Mouse (Mus musculus) 416B (cell line): ENCODE results near the gene Spata20.

Source experiments
- DNase-seq: peaks from one replicate; pipeline ENCODE4 v3.0.0; 2011; ENCODE audit warnings: low read depth

Spata20 gene

DNA sequence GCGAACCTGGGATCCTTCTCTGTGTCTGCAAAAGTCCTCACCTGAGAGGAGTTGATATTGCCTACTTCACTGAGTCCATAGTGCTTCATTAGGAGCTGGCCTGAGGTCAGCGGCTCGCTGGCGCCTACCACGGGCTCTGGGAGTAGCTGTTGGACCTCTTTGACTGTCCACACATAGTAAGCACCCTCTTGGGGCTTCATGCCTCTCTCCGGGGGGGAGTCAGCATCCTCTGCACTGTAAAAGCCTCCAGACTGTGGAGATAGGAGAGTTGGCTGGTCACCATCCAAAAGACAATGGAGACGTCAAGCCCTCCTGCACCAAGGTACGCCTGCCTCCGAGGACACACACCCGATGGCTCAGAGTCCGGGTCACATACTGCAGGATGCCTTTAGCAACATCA, 3.2 kb downstream of the Spata20 start:
- DNase-seq, result no peak

- no peak for DNase-seq
Measured at GRCm38 (mm10) chr11:94481963-94482362, 4.0 kb downstream of the Spata20 start.

DNA sequence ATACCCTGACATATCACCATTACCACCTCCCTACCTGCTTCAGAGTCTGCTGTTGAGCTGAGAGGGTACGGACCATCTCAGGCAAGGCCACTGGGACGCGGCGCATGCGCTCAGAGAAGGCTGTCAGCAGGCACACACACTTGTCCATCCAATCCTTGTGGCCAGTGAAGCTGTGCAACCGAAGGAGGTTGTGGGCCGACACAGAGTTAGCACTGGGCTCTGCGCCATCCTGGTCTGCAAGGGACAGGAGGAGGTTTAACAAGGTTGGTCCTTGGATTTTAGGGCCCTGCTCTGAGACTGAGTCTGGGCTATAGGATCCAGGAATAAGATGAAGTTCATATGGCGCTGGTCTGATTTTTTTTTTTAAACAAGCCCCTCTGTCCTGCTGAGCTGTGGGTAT, 5.6 kb downstream of the Spata20 start:
- DNase-seq, result no peak

- no peak for DNase-seq
Measured at GRCm38 (mm10) chr11:94477651-94478050, 8.3 kb downstream of the Spata20 start.

GRCm38 (mm10) chr11:94475722-94476121, 10.3 kb downstream of the Spata20 start:
- no peak for DNase-seq

- no peak for DNase-seq
Measured at GRCm38 (mm10) chr11:94474544-94474910, 11.5 kb downstream of the Spata20 start.

DNA sequence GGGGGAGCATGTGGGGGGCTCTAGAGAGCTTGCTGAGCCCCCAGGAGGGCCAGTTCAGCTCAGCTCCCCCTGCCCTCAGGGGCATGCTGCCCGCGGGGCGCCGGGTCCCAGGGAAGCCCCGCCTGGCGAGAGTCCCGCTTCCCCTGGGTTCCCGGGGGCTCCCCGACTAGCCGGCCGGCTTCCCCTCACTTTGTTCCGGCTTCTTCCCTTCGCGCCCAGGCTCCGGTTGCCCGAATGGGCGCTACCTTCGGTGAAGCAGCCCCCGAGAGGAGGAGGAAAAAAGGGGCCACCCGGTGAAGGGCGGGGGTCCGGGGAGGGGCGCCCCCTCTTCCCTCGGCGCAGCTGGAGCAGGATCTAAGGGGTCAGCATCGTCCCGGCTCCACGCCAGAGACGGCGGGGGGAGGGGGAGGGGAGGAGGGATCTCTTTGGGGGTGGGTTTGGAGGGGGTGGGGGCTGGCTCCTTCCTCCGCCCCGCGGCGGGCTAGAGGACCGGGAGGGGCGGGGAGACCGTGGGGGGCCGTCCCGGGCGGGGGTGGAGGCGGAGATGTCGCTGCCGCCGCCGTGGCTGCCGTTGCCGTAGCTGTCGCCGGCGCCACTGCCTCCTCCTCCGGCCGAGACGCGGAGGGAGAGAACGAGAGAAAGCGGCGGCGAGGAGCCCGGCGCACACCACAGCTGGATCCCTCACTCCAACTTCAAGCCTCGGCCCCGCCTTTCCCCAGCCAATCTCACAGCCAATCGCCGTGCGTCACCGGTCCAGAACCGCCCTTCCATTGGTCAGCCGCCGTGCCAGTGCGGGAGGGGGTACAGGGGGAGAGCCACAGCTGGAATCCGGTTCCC, 12.1 kb downstream of the Spata20 start, which contains the start of gene Cacna1g:
Cacna1g (minus strand) TSS at position 492 of the 837 bp plus-strand sequence.
- no peak for DNase-seq

DNA sequence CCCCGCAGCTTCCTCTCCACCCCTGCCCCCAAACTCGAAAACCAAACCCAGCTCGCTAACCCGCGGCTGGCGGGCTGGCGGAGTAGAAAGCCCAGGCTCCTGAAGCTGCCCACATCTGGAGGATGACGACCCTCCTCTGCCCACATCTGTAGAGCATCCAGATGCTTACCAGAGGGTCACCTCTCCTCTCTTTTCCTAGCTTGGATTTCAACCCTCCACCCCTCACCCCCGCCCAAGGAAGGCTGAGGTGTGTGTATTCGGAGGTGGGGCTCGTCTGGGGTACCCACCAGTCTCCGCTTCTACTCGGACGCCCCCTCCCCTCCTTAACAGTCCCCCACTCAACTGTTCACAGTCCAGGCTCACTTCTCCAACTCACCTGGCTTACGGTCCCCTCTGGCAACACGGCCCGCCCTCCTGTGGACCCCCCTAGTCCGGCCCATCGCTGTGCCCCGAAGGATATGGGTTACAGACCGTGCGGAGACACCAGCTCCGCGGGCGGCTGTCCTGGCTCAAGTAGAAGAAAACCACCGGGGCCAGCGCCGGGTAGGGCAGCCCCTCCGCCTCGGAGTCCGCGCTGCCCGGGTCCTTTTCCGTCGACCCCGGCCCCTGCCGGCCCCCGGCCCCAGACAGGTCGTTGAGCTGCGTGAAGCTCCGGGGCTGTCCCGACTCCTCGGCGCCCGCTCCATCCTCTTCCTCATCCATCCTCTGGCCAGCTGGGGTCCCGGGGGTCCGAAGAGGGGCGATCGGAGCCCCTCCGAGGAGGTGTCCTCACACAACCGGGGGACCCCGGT, 12.9 kb downstream of the Spata20 start:
- no peak for DNase-seq

- DNase-seq, result no peak
Measured at GRCm38 (mm10) chr11:94472585-94472915, 13.4 kb downstream of the Spata20 start.

- no peak for DNase-seq
Measured at GRCm38 (mm10) chr11:94471740-94472584, 14.0 kb downstream of the Spata20 start.

- DNase-seq, result no peak
Measured at GRCm38 (mm10) chr11:94470391-94470790, 15.6 kb downstream of the Spata20 start.

GRCm38 (mm10) chr11:94469136-94470064, 16.6 kb downstream of the Spata20 start:
- DNase-seq, result no peak

DNA sequence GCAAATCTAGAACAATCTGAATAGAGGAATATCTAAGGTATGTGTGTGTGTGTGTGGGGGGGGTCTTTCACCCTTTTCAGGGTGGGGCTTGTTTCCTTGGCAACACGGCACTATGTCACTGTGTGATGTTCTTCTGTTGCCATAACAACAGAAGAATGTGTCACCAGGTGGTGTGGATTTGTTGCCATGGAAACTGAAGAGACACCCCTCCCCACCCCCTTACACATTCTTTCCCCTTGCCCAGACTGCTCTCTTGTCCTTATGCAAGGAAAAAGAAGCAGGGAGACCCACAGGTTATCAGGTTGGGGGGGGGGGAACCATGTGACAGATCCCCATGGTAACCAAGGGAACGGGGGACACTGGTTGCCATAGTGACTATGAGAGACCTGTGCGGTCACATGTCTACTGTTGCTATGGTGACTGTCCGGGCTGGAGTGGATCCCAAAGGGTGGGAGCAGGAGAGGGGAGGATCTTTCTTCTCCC, 17.4 kb downstream of the Spata20 start:
- no peak for DNase-seq

DNA sequence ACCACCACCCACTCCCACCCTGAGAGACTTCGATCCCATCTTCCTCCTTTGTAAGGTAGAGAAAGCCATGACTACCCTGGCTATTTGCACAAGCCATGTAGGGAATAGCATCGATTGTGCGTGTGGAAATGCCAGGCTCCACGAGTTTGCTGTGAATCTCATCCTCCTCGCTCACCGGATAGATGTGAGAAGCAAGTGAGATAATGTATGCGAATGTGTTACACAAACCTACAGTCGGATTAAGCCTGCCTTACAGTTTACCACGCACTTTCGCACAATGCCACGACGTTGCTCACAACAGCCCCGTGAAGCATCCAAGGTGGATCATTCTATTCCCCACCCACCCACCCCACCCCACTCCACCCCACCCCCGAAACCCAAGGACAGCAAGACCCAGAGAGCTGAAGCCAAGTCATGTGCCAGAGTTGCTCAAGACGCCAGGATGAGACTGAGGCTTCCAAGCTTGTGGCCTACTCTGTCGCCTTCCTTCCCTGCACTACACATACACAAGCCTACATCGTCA, 19.6 kb downstream of the Spata20 start:
- no peak for DNase-seq

DNA sequence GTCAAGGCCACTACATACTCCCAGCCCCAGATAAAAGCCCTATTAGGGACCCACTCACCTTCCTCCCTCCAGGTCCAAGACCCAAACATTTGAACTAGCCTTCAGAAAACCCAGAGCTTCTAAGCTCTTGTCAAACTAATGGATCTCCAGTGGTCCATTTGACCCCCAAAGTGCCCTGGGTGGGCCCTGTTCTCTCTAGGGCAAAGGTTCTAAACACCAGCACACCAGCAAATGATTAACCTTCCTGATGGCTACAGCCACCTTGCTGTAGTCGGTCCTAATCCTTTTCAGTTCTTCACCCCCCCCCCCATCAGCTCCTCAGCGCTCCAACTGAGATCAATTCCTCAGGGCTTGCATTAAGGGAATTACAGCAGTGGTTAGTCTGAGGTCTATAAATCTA, 21.8 kb downstream of the Spata20 start:
- DNase-seq, result no peak

DNA sequence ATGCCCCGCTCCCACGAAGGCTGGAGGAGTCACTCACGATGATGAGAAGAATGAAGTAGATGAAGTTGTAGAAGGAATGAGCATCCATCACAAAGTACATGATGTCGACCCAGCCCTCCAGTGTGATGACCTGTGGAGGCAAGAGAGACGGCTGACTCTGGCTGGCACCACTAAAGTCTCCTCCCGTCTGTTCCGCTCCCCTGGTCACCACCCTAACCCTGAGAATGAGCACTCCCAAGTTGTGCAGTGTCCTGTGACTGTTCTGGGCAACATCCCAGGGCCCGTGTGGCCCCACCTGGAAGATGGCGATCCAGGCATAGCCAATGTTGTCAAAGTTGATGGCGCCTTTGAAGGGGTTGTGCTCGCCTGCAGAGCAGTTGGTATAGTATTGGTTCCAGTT, 24.1 kb downstream of the Spata20 start:
- no peak for DNase-seq

GRCm38 (mm10) chr11:94457001-94457400, 29.0 kb downstream of the Spata20 start:
- DNase-seq, result no peak

GRCm38 (mm10) chr11:94456347-94456746, 29.6 kb downstream of the Spata20 start:
- no peak for DNase-seq

- no peak for DNase-seq
Measured at GRCm38 (mm10) chr11:94455161-94455820, 30.7 kb downstream of the Spata20 start.

DNA sequence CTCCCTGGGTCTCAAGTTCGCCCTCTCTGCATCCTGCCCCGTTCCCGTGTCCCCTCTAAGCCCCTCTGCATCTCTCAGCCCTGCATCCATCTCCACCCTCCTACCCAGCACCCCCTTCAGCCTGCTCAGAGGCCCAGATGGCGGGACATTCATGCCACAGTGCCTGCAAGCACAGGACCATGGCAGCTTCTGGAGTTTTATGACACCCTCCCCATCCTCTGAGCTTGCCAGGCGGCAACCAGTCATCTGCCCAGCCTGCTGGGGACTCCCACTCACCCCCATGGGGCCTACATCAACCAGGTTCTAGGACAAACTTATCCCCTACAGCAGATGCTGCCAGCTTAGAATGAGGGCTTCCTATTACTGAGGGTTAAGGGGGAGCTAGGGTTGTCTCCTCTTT, 31.2 kb downstream of the Spata20 start:
- no peak for DNase-seq
